Mouse (Mus musculus): ENCODE measurements around the gene Notch2.

DNA sequence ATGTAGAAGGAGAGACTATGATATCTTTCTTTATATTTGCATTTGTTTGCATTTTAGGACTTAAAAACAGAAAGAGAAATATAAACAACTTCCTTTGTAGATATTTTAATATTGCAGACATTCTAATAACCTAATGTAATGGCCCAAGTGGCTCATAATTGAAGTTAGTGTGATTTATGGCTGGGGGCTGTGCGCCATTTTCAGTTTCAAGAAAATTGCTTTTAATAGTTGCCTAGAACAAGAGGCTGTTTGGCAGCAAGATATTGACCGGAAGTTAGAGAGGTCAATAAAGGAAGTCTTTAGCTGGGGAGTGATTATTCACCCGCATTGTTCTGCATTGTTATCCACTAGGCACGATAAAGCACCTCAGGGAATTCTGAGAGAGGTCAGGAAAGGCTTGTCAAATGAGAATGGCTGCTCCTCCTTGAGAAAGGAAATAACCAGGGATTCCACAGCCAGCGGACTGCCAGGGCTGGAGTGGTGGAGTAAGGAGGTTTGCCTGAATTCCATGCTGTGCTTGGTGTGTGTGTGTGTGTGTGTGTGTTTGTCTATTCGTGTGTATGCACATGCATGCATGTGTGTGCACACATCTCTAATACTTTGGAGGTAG is 61.4 kb downstream of the Notch2 start:
- TF ChIP-seq CTCF (conservative IDR thresholded peaks at IDR 0.05; ENCODE audit: insufficient read depth, insufficient read length, low read depth, low read length) (no peak), POLR2A (IDR thresholded peaks at IDR 0.05; ENCODE audit: low read depth, low read length) (no peak)

All from kidney, adult 2 months (tissue).